Mouse (Mus musculus): Measurements from ENCODE around the gene Zfp580.

- no peak for TF ChIP-seq POLR2A (IDR thresholded peaks at IDR 0.05; ENCODE audit: extremely low read depth, insufficient read depth, low read length)
- no peak for TF ChIP-seq CTCF (IDR thresholded peaks at IDR 0.05; ENCODE audit: extremely low read depth, insufficient read depth, low read length)
Measured at GRCm38 (mm10) chr7:5057804-5058203, 6.5 kb downstream of the Zfp580 start.
